Mouse (Mus musculus) ES-Bruce4 (cell line): ENCODE measurements around the gene Gsta3.

Experiments
- CTCF ChIP-seq: IDR thresholded peaks from one replicate; pipeline ENCODE4 v1.8.1; 2011; ENCODE audit warnings: low read depth, low read length
- POLR2A ChIP-seq: IDR thresholded peaks from one replicate; pipeline ENCODE4 v1.8.1; 2011; ENCODE audit warnings: low read length; ENCODE audit not compliant: insufficient read depth

DNA sequence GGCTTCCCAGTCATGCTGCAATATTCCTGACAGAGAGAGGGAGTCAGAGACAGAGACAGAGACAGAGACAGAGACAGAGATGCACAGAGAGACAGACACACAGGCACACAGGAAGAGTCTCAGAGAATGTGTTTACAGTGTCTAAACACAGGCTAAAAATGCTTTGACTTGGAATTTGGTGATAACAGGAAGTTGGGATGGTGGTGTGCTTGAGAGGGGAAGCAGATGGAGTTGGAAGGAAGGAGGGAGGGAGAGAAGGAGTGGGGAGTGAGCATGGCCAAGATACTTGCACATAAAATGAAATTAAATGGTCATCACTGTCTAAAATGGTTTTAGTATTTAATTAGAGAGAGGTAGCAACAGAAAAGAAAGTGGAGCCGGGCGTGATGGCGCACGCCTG lies 57.7 kb downstream of the Gsta3 start:
- TF ChIP-seq POLR2A (no peak), CTCF (no peak)
